Mouse (Mus musculus): ENCODE results near the gene Gm4303. TPM values are rescaled to one million over a fixed set of nuclear protein-coding genes. Genes with fewer than 3 reads are reported as not detected.

The Gm4303 gene
- polyA plus RNA-seq, 1 experiment from 2014 or later, result not detected

Other genes with a start within 250 kb of the Gm4303 start
- gene Gm4301, start 10.3 kb upstream of the Gm4303 start, polyA plus RNA-seq (2015; fragmentation: Nextera tagmentation; extraction: Ambion mirVana), result not detected in 2 replicates
- gene Gm4302, start 5.1 kb upstream of the Gm4303 start, polyA plus RNA-seq (2015; fragmentation: Nextera tagmentation; extraction: Ambion mirVana), result not detected in 2 replicates
- not detected in 2 replicates for gene Gm4305, start 5.1 kb downstream of the Gm4303 start, polyA plus RNA-seq (2015; fragmentation: Nextera tagmentation; extraction: Ambion mirVana)
- gene Gm4307, start 15.4 kb downstream of the Gm4303 start, polyA plus RNA-seq (2015; fragmentation: Nextera tagmentation; extraction: Ambion mirVana), result not detected in 2 replicates
- not detected in 2 replicates for gene Gm4312, start 36.6 kb downstream of the Gm4303 start, polyA plus RNA-seq (2015; fragmentation: Nextera tagmentation; extraction: Ambion mirVana)
- gene Tmtc3, start 141.4 kb downstream of the Gm4303 start, polyA plus RNA-seq (2015; fragmentation: Nextera tagmentation; extraction: Ambion mirVana), result 2.5 TPM in 2 replicates
- 1.7 TPM in 2 replicates for gene Cep290, start 141.6 kb downstream of the Gm4303 start, polyA plus RNA-seq (2015; fragmentation: Nextera tagmentation; extraction: Ambion mirVana)
- gene 4930430F08Rik, start 244.5 kb downstream of the Gm4303 start, polyA plus RNA-seq (2015; fragmentation: Nextera tagmentation; extraction: Ambion mirVana), result 5.0 and 5.1 TPM in 2 replicates
- not detected in 2 replicates for gene 1700017N19Rik, start 244.5 kb downstream of the Gm4303 start, polyA plus RNA-seq (2015; fragmentation: Nextera tagmentation; extraction: Ambion mirVana)